Mouse (Mus musculus) liver, adult (tissue): ENCODE measurements around the gene Fam229a.

Experiments used
- GATA4 ChIP-seq: IDR thresholded peaks from 2 replicates; pipeline ENCODE4 v1.6.1; 2014; ENCODE audit warnings: mild to moderate bottlenecking, low read length; ENCODE audit not compliant: insufficient replicate concordance

The Fam229a gene

DNA sequence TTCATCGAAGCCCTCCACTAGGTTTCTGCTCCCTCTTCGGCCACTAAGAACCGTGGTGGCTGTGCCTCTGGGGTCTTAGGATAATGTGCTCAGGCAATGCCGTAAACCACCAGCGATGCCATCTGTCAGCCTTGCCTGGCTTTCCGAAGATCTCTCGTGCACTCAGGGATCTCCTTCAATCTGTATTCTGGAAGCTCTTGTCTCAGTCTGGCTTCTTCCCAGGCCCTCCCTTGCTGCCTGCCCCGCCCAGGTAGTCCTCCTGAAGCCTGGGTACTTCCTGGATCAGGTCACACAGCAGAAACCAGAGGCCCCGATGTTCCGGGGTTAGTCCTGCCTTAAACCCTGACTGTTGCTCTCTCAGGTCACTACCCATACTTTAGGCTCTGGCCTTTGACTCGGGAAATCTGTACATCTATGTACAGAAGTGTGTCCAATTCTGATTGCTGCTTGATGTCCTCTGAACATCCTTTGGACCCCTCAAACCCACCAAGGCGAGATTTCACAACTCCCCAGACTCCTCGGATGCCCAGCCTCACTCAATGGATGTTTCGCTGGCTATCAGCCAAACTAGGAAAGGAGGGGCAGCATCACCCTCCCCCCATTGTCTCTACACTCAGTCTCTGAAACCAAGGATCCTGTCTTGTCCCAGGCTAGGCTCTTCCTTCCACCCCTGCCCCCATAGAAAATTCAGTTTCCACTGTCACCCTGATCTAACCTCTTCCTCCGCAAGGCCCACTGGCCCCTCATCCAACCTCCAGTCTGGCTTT, 18.0 kb downstream of the Fam229a start:
- TF ChIP-seq GATA4, result no peak

- no peak for TF ChIP-seq GATA4
Measured at GRCm38 (mm10) chr4:129509650-129510049, 18.7 kb downstream of the Fam229a start.

- TF ChIP-seq GATA4, result no peak
Measured at GRCm38 (mm10) chr4:129510723-129511412, 19.9 kb downstream of the Fam229a start.

DNA sequence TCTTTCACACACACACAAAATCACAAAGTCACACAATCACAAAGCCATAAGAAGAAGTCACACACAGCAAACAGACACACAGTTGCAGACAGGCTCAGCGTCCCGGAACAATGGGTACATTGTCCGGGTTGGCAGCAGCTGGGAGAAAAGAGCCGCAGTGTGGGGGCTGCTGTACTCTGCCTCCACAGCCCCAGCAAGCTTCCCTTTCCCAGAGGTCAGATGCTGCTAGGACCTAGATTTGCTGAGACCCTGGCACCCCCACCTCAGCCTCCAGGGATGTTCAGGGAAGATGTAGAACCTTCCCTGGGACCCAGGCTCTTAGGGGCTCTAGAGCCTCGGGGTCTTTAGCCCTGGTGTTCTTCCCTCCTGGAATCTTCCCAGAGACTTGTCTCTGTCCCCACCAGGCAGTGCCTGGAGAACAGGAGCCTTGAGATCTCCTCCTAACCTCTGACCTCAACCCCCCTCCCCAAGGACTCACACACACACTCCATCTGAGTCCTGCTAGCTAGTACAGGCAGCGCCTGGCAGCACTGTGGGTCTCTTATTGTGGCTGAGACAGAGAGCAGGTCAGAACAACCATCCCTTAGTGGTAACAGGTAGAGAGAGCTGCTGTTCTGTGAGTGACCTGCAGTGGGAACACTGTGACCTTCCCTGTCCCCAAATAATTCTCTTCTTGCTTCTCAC, 20.6 kb downstream of the Fam229a start:
- TF ChIP-seq GATA4, result no peak

- no peak for TF ChIP-seq GATA4
Measured at GRCm38 (mm10) chr4:129513086-129513767, 22.2 kb downstream of the Fam229a start, which contains the start of gene Marcksl1. Gene Marcksl1 (plus strand): TSS chr4:129513581.

DNA sequence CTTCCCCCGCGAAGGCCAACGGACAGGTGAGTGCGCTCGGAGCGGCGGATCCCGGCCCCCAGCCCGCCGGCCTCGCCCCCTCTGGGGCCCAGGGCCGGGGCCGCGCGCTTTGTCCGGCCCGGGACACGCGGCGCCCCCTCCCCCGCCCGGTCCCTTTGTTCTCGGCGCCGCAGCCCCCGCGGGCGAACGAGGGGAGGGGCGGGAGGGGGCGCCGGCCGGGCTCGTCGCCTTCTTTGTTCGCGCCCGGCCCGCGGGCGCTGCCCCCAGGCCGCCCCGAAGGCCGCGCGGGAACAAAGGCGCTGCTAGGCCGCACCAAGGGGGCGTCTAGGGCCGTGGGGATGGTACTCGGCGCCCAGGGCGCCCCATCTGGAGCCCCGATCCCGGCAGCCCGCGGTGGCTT, 22.9 kb downstream of the Fam229a start:
- TF ChIP-seq GATA4, result no peak

DNA sequence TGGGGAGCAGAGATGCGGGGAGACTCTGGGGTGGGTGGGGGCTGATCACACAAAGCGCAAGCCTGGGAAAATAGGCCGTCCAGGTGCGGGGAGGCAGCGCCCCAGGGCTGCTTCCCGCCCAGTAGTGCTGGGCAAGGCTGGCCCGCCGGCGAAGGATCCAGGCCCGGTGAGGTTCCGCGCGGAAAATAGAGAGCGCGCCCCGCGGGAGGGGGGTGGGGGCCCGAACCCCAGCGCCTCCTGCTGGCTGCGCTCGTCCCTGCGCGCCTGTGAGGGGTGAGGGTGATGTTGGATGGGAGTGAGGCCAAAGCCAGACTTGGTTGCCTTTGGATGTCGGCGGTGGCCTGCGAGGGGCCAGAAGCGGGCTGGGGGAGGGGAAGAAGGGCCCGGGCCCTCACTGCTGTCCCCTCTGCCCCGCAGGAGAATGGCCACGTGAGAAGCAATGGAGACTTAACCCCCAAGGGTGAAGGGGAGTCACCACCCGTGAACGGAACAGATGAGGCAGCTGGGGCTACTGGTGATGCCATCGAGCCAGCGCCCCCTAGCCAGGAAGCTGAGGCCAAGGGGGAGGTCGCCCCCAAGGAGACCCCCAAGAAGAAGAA, 23.4 kb downstream of the Fam229a start:
- TF ChIP-seq GATA4, result no peak

GRCm38 (mm10) chr4:129516925-129517324, 25.9 kb downstream of the Fam229a start:
- no peak for TF ChIP-seq GATA4

GRCm38 (mm10) chr4:129518519-129518918, 27.5 kb downstream of the Fam229a start:
- TF ChIP-seq GATA4, result no peak

GRCm38 (mm10) chr4:129525338-129525737, 34.3 kb downstream of the Fam229a start:
- TF ChIP-seq GATA4, result no peak

DNA sequence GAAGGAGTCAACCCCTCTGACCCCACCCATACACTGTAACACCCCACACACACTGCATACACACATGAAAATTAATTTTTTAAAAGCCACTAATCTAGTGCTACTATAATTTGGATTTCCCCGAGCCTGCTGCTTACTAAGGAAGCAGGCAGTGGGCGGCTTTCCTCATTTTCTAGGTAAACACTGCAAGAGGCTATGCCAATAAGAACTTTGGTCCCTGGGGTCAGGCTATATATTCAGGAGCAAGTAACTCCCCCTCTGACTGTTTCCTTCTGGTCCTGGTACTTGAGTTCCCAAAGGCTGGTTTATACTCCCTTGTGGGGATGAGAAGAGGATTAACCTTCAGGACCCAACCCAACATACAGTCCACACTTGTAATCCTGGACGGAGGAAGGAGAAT, 34.9 kb downstream of the Fam229a start:
- no peak for TF ChIP-seq GATA4

DNA sequence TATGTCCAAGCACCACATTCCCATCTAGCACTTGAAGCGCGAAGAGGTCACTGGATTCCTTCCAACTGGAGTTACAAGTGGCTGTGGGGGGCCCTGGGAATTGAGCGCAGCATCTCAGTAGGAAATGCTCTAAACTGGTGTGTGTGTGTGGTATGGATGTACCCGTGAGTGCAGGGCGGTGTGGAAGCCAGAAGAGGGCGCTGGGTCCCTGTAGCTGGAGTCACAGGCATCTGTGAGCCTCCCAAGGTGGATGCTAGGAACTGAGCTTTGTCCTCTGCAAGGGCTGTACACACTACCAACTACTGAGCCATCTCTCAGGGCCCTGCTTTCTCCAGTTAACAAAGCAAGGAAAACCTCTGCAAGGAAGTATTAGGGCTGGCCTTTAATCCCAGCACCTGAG, 49.0 kb downstream of the Fam229a start:
- no peak for TF ChIP-seq GATA4
